Mouse (Mus musculus): ENCODE results near the gene Exoc3l.

Gene Exoc3l

DNA sequence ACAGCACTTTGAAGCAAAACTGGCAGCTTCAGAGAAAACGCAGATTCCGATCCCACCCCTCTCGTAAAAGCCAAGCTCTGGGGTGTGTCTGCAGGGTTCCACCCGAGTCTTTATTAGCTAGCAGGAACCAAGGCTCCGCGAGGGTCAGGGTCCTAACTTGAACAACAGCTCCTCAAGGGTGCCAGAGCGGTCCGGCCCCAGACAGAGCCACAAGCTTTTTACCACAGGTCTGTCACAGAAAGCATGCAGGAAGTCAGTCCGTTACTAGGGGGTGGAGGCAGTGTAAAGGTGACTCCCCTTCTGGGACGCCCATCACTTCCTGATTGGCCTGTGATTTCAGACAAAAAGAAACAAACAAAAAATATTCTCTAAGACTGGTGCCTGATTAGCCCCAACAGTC is 30.8 kb downstream of the Exoc3l start:
- no peak for DNase-seq

DNA sequence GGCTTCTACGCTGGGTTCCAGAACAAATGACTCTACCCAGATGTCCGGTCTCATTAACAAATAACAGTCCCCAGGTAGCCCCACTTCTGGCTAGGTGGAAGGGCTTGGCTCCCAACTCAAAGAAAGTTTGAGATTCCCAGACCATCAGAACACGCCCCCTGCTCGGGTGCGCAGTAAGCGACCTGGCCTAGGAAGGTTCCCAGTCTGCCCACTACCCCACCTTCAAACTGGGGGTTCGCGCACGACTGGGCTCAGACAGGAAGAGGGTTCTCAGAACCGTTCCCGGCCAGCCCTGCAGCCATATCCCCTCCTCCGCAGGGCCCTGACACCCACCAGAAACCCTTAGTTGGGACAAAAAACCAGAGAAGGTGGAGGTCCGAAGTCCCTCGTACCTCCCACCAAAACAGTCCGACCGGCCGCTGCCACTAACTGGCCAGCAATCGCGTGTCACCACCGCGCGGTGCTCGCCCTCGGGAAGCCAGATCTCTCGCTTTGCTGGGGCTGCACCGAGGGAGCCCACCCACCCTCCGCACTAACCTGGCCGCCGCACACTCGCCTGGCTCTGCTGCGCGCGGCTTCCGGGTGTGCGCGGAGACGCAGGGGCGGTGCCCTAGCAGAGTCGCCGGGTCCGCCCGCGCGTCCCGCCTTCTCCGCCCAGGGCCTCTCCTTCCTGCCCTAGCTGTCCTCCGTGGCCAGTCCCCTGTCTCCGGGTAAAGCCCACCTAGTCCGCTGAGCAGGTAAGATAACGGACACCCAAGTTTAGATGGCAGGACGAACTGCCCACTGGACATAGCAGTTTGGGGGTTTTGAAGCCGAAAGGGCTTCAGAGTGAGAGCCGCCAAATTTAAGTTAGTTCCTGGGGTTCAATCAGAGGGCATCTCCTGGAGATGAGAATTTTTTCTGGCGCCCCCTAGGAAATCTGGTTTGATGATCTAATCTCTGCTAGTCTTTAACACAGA is 31.6 kb downstream of the Exoc3l start, which contains the start of the genes Tradd and Fbxl8:
Tradd (minus strand) TSS at position 586 of the 959 bp plus-strand sequence.
Fbxl8 (plus strand) TSS at position 625 of the 959 bp plus-strand sequence.
- DNase-seq: peak; percentile 35

DNA sequence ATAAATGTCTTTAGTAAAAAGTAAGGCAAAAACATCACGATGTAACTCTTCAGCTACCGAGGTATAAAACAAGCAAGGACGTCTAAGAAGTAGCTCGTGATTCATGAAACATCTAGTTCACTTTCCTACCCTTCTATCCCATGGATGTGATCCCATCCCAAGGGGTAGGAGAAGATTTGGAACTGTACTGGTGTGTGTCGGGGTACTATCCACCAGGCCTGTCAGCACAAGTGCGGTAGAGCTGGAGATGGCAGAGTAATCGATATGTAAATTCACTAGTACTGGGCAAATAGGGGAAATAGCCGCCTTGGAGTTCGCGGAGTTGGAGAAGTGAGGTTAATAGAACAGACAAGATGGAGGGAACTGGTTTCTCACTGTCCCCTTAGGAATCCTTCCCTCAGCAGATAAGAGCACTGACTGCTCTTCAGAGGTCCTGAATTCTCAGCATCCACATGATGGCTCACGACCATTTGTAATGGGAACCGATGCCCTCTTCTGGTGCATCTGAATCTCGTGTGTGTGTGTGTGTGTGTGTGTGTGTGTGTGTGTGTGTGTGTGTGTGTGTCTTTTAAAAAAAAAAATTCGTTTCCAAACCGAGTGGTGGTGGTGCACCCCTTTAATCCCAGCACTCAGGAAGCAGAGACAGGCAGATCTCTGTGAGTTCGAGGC is 32.5 kb downstream of the Exoc3l start:
- no peak for DNase-seq

DNA sequence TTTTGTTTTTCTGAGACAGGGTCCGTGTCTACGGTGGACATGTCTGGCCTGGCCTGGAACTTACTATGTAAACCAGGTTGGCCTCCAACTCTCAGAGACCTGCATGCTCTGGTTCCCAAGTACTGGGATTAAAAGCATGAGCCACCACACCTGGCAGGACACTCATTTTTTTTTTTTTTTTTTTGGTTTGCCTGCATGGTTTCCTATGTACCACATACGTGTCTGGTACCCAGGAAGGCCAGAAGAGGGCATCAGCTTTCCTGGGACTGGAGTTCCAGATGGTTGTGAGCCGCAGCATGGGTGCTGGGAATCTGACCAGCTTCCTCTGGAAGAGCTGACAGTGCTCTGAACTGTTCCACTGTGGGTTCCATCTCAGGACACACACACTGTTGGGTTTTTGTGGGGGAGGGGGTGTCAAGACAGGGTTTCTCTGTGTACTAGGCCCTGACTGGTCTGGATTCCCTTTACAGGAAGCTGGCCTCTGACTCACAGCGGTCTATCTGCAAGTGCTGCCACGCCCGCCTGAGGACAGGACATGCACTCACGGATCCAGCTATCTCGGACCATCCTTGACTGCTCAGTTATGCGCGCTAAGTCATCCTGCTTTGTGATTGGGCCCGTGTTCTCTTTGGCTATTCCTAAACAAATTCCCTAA is 34.4 kb downstream of the Exoc3l start:
- no peak for DNase-seq

DNA sequence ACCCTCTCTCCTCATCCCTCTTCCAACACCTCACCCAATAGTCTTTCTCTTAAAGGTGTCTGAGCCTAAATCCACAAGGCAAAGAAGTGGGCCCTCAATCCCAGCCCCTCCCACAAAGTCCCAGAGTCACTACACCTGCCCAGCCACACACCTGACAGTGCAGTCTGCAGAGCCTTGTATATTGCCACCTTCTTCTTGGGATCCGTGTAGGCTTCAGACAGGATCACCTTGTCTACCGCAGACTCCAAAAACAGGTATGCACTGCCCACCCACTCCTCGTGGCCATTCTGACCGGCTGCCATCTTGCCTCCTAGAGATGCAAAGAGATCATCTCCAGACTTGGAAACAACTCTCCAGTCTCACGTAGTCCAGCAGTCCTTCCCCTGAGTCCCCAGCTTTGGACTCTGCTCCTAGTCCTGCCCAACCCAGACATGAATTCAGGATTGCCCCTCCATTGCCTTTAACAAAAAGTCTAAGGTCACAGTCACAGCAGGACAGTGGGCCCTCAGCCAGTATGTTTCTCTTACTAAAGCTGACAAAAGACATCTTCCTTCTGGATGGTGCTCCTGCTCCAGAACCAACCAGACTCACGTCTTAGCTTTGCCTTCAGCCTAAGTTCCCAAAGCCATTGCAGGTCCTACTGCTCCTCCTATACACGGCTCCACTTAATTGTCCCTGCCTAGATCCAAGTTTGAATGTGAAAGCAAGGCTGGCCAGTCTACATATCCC is 35.4 kb downstream of the Exoc3l start:
- no peak for DNase-seq

DNA sequence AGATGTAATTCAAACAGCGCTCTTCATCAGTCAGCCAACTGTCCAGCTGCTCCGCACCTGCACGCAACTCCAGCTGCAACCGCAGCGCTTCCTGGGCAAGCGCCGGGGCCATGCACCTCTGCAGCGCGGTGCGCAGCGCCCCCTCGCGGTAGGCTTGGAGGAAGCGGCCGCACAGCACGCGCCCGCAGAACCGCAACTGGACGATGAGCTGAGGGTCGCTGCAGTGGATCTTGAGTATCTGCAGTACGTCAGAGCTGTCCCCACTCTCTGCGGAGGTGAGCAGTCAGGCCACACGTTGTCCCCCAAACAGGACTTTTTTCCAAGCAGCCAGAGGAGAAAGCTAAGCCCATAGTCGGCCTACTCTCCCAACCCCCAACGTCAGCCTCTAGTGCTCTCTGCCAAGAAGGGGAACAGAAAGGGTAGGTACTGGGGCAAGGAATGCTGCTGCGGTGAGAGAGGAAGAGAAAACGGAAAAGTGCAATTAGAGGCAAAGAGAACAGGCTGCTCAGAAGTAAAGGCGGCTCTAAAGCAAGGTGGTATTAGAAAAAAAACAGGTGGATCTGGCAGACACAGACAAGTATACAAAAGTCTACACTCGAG is 36.1 kb downstream of the Exoc3l start:
- DNase-seq: peak; percentile 76

DNA sequence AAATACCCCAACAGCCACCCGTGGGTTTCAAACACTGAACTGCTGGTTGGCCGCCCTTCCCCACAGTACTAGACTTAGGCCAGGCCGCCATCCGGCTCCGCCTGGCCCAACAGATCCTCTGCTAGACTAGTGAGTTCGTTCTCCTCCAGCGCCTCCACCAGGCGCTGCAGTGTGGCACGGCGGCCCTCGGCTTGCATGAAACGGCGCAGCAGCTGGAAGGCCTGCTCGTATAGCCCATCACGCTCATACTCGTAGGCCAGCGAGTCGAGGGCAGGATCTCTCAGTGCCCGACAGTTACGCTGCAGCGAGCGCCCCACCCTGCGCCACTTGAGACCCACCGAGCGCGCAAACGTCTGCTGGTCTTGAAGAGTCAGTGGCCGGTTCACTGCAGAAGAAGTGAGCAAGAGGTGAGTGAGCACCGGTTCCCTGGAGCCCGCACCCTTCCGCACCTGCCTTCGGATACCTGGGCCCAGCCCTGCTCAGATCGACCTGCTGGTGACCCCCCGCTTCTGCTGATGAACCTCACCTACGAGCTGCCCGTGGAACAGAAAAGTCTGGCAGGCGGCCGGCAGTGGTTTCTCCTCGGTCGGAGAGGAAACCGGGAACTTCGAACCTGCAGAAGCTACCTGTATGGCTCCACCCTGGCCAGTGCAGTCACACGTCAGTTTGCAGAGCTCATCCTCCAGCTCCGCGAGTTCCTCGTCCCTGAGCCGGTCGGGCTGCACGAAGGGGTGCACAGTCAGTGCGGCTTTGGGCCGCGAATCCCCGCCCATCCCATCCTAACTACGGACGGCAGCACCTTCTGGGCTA is 36.8 kb downstream of the Exoc3l start:
- DNase-seq: peak; percentile 45

DNA sequence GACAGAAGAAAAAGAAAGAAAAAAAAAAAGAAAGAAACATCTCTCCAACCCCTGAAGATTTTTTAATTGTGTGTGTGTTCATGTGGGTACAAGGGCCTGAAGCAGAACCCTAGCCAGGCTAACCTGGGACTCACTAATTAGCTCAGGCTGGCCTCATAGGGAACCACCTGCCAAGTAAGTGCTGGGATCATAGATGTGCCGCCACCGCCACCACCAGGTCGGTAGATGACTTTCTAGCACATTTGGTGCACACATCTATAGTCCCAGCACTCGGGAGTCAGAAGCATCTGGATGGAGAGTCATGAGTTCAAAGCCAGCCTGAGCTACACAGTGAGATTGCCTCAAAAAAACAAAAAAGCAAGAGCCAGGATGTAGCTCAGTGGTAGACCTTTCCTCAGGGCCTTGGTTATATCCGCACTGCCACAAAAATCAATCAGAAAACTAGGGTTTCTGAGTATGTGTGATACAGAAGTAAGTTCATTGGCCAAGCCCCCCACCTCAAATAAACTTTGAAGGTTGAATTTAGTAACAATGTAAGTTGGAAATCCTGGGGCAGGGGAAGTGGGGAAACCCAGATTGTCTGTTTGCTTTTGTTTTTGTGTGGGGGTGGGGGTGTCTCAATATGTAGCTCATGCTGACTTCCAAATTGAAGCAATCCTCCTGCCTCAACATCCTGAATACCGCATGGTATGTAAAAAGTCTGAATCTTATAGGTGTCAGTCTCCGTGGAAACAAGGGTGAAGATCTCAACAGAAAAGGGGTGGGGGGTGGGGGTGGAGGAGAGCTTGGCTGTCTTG is 38.4 kb downstream of the Exoc3l start:
- no peak for DNase-seq

DNA sequence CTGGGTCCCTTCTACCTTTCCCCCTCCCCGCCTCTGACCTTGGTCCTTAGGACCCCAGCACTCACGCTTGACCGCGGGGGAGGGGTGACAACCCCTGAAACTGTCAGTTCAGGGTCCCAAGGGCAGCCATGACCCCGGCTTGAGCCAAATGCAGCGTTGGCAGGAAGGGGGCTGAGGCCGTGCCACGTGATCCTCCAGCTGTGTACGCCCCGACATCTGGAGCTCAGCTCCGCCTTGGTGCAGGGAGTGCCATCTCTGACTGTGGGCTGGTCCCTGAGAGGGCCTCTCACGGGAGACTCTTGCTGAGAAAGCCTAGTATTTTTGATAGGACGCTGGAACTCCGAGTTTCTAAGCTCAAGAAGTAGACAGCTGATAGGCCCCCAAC is 40.9 kb downstream of the Exoc3l start, which contains the start of gene B3gnt9:
B3gnt9 (minus strand) TSS at position 188 of the 385 bp plus-strand sequence.
- peak; percentile 38 for DNase-seq

DNA sequence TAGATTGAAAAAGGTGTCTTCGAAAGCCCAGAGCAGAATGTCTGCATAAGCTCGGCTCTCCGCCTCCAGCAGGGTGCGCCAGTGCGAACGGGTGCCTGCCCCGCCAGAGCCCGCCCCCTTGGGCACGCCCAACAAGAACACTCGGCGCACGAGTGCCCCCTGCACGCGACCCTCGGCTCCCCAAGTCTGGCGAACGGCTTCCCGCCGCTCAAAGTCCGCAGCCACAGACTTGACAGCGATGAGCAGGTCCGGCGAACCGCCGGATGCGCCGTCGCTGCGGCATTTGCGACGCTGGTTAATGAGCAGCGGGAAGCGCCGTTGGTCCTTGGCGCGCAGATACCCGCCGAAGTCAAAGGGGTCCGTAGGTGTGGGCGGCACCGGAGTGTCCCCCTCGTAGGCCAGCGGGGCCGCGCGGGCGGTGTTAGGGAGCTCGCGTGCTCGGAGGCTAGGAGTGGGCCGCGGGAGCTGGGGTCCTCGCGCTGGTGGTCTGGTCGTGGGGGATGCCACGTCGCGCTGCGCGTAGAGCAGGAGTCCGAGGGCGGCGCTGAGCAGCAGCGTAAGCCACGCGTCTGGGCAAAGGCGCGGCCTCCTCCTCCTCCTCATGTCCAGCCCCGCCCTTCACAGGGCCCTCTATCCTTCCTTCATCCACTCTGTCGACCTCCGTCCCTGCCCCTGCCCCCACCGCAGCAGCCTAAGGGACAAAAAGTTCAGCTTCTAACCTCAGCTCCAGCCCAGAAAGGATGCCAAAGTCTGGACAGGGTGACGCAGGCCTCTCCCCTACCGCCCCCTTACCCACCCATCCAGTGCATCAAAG is 41.5 kb downstream of the Exoc3l start:
- DNase-seq: peak; percentile 95

DNA sequence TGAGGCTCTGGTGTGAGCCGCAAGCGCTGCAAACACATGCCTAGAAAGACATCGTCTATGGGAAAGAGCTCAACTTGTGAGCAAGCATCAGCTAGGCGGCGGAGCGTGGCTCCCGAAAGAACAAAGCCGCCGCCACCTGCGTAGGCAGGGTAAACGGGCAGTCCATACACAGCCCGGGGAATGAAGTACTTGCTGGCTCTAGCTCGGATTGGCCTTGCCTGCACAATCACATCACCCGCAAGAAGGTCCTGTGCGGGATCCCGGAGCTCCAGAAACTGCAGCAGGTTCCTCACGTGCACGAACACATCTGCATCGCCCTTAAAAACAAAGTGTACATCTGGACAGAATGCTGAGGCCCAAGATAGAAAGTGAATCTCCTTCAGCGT is 42.1 kb downstream of the Exoc3l start:
- no peak for DNase-seq

DNA sequence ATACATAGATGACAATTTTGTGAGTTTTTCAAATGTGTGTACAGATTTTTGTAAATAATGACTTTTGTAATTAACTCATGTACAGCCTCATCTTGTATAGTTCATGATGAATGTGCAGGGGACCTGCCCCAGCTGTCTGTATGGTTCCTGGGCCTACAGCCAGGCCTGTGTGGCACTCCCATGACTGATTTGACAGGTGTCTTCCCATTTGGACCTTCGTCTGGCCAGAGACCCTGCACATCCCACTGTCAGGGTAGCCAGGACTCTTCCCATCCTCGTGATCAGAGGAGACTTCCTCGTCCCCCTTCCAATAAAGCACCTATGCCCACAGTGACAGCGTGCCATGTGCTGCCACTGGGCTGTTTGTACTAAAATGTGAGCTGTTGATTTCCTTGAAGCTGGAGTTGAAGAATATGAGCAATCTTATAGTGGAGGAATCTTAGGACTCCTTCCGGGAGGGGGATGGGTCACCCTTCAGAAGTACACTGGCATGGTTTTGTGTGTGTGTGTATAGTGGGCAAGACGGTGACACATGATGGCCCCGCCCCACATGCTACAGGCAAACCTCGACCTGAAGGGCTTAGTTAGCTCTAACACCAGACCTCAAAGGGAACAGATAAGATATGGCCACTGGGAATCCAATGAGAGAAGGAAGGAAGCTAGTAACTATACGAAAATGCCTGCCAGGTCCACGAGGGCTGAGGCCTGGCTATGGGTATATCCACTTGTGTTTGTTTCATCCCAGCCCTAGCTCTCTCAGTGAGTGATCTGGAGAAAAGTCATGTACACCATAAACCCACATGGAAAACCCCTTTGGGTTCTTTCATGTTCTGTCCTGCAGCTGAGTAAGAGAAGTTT is 43.0 kb downstream of the Exoc3l start:
- no peak for DNase-seq

DNA sequence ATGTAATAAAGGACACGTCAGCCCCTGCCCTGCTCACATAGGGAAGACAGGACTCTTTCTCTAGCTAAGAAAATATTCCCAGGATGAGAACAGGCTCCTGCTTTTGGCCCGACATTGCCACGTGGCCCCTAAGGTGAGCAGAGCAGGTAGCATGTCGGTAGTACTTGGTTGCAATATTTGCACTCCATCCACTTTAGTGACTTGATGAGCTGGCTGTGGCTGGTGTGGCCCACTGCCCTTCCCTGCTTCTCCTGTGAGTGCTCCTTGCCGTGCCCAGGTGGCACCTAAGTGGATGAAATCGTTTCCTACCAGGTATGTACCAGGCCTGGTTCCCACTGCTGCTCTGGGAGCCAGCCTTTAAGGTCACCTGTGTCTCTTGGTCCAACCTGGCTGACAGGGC is 43.9 kb downstream of the Exoc3l start:
- no peak for DNase-seq

DNA sequence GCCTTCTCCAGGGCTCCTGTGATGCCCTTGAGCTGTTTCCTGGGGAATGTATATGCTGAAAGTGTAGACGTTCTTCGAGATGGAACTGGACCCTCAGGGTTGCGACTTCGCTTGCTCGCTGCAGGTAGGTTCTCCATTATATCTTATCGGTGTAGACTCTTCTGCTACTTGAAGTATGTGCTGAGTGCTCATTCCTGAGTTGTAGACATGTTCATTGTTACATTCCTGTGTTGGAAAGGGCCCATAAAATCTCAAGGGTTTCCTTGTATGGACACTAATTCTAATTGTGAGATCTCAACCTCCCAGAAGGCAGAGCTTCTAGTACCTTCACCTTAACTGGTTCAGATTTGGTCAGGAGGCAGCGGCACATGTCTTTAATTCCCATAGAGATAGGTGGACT is 54.9 kb downstream of the Exoc3l start:
- no peak for DNase-seq

Data from right cerebral cortex, postnatal 14 days (tissue).